Mouse (Mus musculus): ENCODE measurements at regions not wholly inside any gene's neighbourhood (a gene's known extent, or its start where the extent isn't known, plus 50 kb on each side); places are given as distances from the start of the nearest gene placed in this dataset.
"Not testable (repeated sequence)": the region's sequence is repeated elsewhere in the genome, so short reads cannot be mapped to it uniquely, and the experiment has no call there.

GRCm38 (mm10) chr1:107772967-107773366, 183.2 kb downstream of the Serpinb8 start:
- Histone ChIP-seq H3K9me3 (ENCODE audit: control insufficient read depth, low read length) (no peaks in the 10 kb centered on the region), H3K36me3 (replicated peaks; ENCODE audit: control insufficient read depth, insufficient read depth) (no peaks in the 10 kb centered on the region), H3K27me3 (ENCODE audit: control insufficient read depth, insufficient read depth, low read length) (no peaks in the 10 kb centered on the region), H3K4me3 (replicated peaks; ENCODE audit: low read length) (no peak overlapping the region), H3K27ac (no peak overlapping the region), H3K9ac (no peak overlapping the region), H3K4me2 (replicated peaks) (no peak overlapping the region), H3K4me1 (replicated peaks; ENCODE audit: control insufficient read depth, insufficient read depth, low read length) (no peaks in the 10 kb centered on the region)
- 95% methylated on average over 2 of the region's 2 CpGs for WGBS
- ATAC-seq (ENCODE audit: low FRiP score) = no peak
- no peak for DNase-seq (ENCODE audit: low spot score)

- WGBS = 74% methylated on average over 5 of the region's 5 CpGs
- ATAC-seq (ENCODE audit: low FRiP score) = no peak
- no peak for DNase-seq (ENCODE audit: low spot score)
These were observed 193.3 kb downstream of the Serpinb8 start for GRCm38 (mm10) chr1:107783079-107783478.

DNA sequence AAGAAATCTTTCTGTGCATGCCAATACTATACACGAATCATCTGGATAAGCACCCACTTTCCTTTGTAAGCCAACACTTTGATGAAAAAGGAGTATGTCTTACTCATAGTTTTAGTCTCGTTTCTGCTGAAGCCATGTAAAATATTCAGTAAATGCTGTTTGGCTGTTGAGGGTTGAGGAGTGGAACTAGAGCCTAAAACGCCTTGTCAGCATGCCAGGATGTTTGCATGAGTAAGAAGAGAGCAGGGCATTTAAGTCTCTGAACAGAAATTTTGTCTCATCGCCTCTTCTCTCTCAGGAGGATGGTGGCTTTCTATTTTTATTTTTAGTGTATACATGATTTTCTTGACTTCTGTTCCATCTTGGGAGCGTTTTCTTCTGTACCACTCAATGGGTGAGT, 216.0 kb downstream of the Serpinb8 start:
- no peaks in the 10 kb centered on the region for H3K9me3 ChIP-seq (ENCODE audit: control insufficient read depth, low read length)
- no peak overlapping the region for H3K27ac ChIP-seq
- no peaks in the 10 kb centered on the region for H3K36me3 ChIP-seq (replicated peaks; ENCODE audit: control insufficient read depth, insufficient read depth)
- no peaks in the 10 kb centered on the region for H3K27me3 ChIP-seq (ENCODE audit: control insufficient read depth, insufficient read depth, low read length)
- H3K4me2 ChIP-seq (replicated peaks) = no peak overlapping the region
- no peak for ATAC-seq (ENCODE audit: low FRiP score)
- no peak overlapping the region for H3K4me3 ChIP-seq (replicated peaks; ENCODE audit: low read length)
- WGBS = 89% methylated on average over 5 of the region's 5 CpGs
- no peaks in the 10 kb centered on the region for H3K4me1 ChIP-seq (replicated peaks; ENCODE audit: control insufficient read depth, insufficient read depth, low read length)
- no peak overlapping the region for H3K9ac ChIP-seq
- DNase-seq (ENCODE audit: low spot score) = no peak

More at GRCm38 (mm10) chr1:107783079-107783478, 193.3 kb downstream of the Serpinb8 start:
- Histone ChIP-seq H3K4me2 (replicated peaks) (no peak overlapping the region), H3K36me3 (replicated peaks; ENCODE audit: control insufficient read depth, insufficient read depth) (no peaks in the 10 kb centered on the region), H3K4me3 (replicated peaks; ENCODE audit: low read length) (no peak overlapping the region), H3K4me1 (replicated peaks; ENCODE audit: control insufficient read depth, insufficient read depth, low read length) (no peaks in the 10 kb centered on the region), H3K27ac (no peak overlapping the region), H3K9ac (no peak overlapping the region), H3K9me3 (ENCODE audit: control insufficient read depth, low read length) (no peaks in the 10 kb centered on the region), H3K27me3 (ENCODE audit: control insufficient read depth, insufficient read depth, low read length) (no peaks in the 10 kb centered on the region)

DNA sequence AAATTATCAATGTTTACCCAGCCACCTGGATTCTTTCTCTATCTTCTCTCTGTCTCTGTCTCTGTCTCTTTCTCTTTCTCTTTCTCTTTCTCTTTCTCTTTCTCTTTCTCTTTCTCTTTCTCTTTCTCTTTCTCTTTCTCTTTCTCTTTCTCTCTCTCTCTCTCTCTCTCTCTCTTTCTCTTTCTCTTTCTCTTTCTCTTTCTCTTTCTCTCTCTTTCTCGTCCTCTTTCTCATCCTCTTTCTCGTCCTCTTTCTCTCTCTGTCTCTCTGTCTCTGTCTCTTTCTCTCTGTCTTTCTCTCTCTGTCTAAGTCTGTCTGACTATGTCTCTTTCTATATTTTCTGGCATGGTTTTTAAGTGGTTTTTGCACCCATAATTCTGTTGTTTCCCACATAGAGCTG, 217.6 kb downstream of the Serpinb8 start:
- H3K9ac ChIP-seq; H3K4me2 ChIP-seq (replicated peaks); H3K27ac ChIP-seq; H3K27me3 ChIP-seq (ENCODE audit: control insufficient read depth, insufficient read depth, low read length); DNase-seq (ENCODE audit: low spot score); H3K9me3 ChIP-seq (ENCODE audit: control insufficient read depth, low read length); H3K4me1 ChIP-seq (replicated peaks; ENCODE audit: control insufficient read depth, insufficient read depth, low read length); H3K36me3 ChIP-seq (replicated peaks; ENCODE audit: control insufficient read depth, insufficient read depth); ATAC-seq (ENCODE audit: low FRiP score); H3K4me3 ChIP-seq (replicated peaks; ENCODE audit: low read length): not testable (repeated sequence)
- WGBS = 91% methylated on average over 2 of the region's 2 CpGs

DNA sequence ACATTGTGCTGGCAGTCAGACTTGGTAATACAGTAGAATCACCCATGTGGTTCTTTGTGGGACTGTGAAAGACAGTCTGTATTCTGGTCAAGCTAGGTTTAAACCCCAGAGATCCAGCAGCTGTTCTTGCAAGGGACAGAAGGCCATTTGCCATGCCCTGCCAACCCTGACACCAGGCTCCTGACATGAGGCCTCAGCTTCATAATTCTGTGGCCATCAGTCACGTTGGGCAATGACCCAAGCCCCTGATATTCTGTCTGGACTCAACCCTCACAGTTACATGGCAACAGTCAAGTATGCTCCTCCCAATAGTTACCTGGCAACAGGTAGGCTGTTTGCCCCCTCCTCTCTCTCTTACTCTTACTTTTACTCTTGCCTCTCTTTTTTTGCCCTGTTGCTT, 221.3 kb downstream of the Serpinb8 start:
- Histone ChIP-seq H3K9ac (no peak overlapping the region), H3K27ac (no peak overlapping the region), H3K4me2 (replicated peaks) (no peak overlapping the region), H3K27me3 (ENCODE audit: control insufficient read depth, insufficient read depth, low read length) (no peaks in the 10 kb centered on the region), H3K9me3 (ENCODE audit: control insufficient read depth, low read length) (no peaks in the 10 kb centered on the region), H3K4me3 (replicated peaks; ENCODE audit: low read length) (no peak overlapping the region), H3K4me1 (replicated peaks; ENCODE audit: control insufficient read depth, insufficient read depth, low read length) (no peaks in the 10 kb centered on the region), H3K36me3 (replicated peaks; ENCODE audit: control insufficient read depth, insufficient read depth) (no peaks in the 10 kb centered on the region)
- DNase-seq (ENCODE audit: low spot score) (no peak), ATAC-seq (ENCODE audit: low FRiP score) (no peak)
- WGBS = 47% methylated on average over 1 of the region's 1 CpGs

GRCm38 (mm10) chr1:107811859-107812258, 222.1 kb downstream of the Serpinb8 start:
- WGBS = 94% methylated on average over 2 of the region's 2 CpGs

DNA sequence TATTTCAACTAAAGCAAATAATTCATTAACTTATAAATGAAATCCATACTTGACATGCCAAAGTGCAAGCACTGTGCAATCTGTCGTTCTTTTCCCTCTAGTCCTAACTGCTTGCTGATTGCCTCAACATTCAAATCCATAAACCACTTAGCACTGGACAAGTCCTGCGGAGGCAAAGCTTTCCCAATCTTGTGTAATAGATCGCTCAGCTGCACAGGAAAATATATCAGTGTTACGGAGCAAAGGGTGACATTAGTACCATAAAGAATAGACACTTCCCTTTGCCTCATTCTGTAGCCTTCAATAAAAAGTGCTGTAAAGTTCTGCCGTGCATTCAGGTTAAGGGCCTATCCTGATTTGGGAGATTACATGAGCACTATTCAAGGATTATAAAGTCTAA, 248.1 kb downstream of the Serpinb8 start:
- H3K4me1 ChIP-seq (replicated peaks; ENCODE audit: control insufficient read depth, insufficient read depth, low read length) = no peaks in the 10 kb centered on the region
- no peak overlapping the region for H3K9ac ChIP-seq
- no peak for DNase-seq (ENCODE audit: low spot score)
- no peaks in the 10 kb centered on the region for H3K36me3 ChIP-seq (replicated peaks; ENCODE audit: control insufficient read depth, insufficient read depth)
- no peaks in the 10 kb centered on the region for H3K27me3 ChIP-seq (ENCODE audit: control insufficient read depth, insufficient read depth, low read length)
- no peak overlapping the region for H3K4me2 ChIP-seq (replicated peaks)
- H3K4me3 ChIP-seq (replicated peaks; ENCODE audit: low read length) = no peak overlapping the region
- WGBS = 89% methylated on average over 5 of the region's 5 CpGs
- no peak overlapping the region for H3K27ac ChIP-seq
- ATAC-seq (ENCODE audit: low FRiP score) = no peak
- no peaks in the 10 kb centered on the region for H3K9me3 ChIP-seq (ENCODE audit: control insufficient read depth, low read length)

More at GRCm38 (mm10) chr1:107811859-107812258, 222.1 kb downstream of the Serpinb8 start:
- Histone ChIP-seq H3K36me3 (replicated peaks; ENCODE audit: control insufficient read depth, insufficient read depth) (no peaks in the 10 kb centered on the region), H3K4me3 (replicated peaks; ENCODE audit: low read length) (no peak overlapping the region), H3K9me3 (ENCODE audit: control insufficient read depth, low read length) (no peaks in the 10 kb centered on the region), H3K4me1 (replicated peaks; ENCODE audit: control insufficient read depth, insufficient read depth, low read length) (no peaks in the 10 kb centered on the region), H3K27me3 (ENCODE audit: control insufficient read depth, insufficient read depth, low read length) (no peaks in the 10 kb centered on the region), H3K9ac (no peak overlapping the region), H3K27ac (no peak overlapping the region), H3K4me2 (replicated peaks) (no peak overlapping the region)
- no peak for DNase-seq (ENCODE audit: low spot score)
- ATAC-seq (ENCODE audit: low FRiP score) = no peak

DNA sequence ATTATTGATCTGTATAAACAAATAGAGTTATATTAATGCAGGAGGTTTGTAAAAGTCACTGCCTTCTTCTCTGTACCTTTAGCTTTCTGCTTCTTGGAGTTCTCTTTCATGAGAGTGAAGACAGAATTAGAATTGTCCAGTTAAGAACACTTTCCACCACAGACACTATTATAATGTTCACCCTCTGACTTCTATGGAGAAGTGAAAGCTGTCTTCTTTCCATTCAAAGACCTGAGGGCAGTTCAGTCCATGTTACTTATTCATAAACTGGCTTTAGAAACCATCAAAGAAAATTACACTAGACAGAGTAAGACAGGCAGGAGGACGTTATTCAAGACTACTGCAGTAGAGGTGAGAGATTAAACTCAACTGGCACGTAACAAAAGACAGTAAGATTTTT, 262.6 kb downstream of the Serpinb8 start:
- H3K9me3 ChIP-seq (ENCODE audit: control insufficient read depth, low read length) = no peaks in the 10 kb centered on the region
- no peak overlapping the region for H3K27ac ChIP-seq
- no peaks in the 10 kb centered on the region for H3K36me3 ChIP-seq (replicated peaks; ENCODE audit: control insufficient read depth, insufficient read depth)
- no peak for DNase-seq (ENCODE audit: low spot score)
- ATAC-seq (ENCODE audit: low FRiP score) = no peak
- no peak overlapping the region for H3K4me3 ChIP-seq (replicated peaks; ENCODE audit: low read length)
- no peak overlapping the region for H3K4me2 ChIP-seq (replicated peaks)
- WGBS = 64% methylated on average over 2 of the region's 2 CpGs
- H3K4me1 ChIP-seq (replicated peaks; ENCODE audit: control insufficient read depth, insufficient read depth, low read length) = no peaks in the 10 kb centered on the region
- H3K9ac ChIP-seq = no peak overlapping the region
- H3K27me3 ChIP-seq (ENCODE audit: control insufficient read depth, insufficient read depth, low read length) = no peaks in the 10 kb centered on the region

GRCm38 (mm10) chr1:107853001-107853400, 263.2 kb downstream of the Serpinb8 start:
- no peak for DNase-seq (ENCODE audit: low spot score)
- H3K9me3 ChIP-seq (ENCODE audit: control insufficient read depth, low read length) = no peaks in the 10 kb centered on the region
- no peak overlapping the region for H3K9ac ChIP-seq
- 90% methylated on average over 4 of the region's 4 CpGs for WGBS
- no peaks in the 10 kb centered on the region for H3K27me3 ChIP-seq (ENCODE audit: control insufficient read depth, insufficient read depth, low read length)
- H3K36me3 ChIP-seq (replicated peaks; ENCODE audit: control insufficient read depth, insufficient read depth) = no peaks in the 10 kb centered on the region
- ATAC-seq (ENCODE audit: low FRiP score) = no peak
- no peak overlapping the region for H3K4me2 ChIP-seq (replicated peaks)
- no peak overlapping the region for H3K27ac ChIP-seq
- H3K4me3 ChIP-seq (replicated peaks; ENCODE audit: low read length) = no peak overlapping the region
- H3K4me1 ChIP-seq (replicated peaks; ENCODE audit: control insufficient read depth, insufficient read depth, low read length) = no peaks in the 10 kb centered on the region

- no peaks in the 10 kb centered on the region for H3K36me3 ChIP-seq (replicated peaks; ENCODE audit: control insufficient read depth, insufficient read depth)
- no peak overlapping the region for H3K9ac ChIP-seq
- no peaks in the 10 kb centered on the region for H3K27me3 ChIP-seq (ENCODE audit: control insufficient read depth, insufficient read depth, low read length)
- no peak for ATAC-seq (ENCODE audit: low FRiP score)
- no peak for DNase-seq (ENCODE audit: low spot score)
- H3K9me3 ChIP-seq (ENCODE audit: control insufficient read depth, low read length) = no peaks in the 10 kb centered on the region
- no peak overlapping the region for H3K27ac ChIP-seq
- WGBS = 31% methylated on average over 3 of the region's 3 CpGs
- H3K4me2 ChIP-seq (replicated peaks) = no peak overlapping the region
- H3K4me1 ChIP-seq (replicated peaks; ENCODE audit: control insufficient read depth, insufficient read depth, low read length) = no peaks in the 10 kb centered on the region
- H3K4me3 ChIP-seq (replicated peaks; ENCODE audit: low read length) = no peak overlapping the region
These were observed 308.1 kb downstream of the Serpinb8 start for GRCm38 (mm10) chr1:107897743-107898437.
